Comparison of ENCODE assay signal across 17 mouse cellular contexts in the genomic region with DNA sequence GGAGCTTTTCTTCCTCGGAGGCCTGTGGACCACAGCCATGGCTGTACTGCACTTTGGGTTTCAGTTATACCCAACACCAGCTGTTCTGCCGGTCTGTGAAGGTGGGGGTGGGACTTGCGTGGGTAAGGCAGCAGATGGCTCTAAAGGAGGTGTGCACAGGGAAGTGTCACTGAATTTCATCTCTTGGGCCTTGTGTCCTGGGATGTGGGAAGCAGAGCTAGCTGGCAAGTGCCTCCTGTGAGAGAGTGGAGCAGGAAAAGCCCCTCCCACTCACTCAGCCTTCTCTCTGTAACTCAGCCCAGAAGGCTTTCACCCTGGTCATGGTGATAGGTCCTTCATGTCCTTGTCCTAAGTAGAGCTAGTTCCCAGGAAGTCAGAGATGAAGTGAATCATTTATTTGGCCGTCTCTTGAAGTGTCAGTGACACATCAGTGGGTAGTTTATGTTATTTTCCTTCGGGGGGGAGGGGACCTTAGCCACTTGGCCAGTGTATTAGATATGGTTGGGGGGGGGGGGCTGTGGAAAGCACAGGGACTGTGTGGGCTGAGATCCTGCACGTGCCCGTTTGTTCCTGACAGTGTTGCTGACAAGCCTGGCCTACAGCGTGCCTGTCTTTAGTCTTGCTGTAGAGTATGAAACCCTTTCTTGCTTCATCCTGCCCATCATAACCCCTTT. TPM values are rescaled to one million over a fixed set of nuclear protein-coding genes. Genes with fewer than 3 reads are reported as not detected.
DNase-seq lines count a peak whose midpoint lies in the region; TF ChIP-seq lines count a peak whose summit lies in the region.
"Had no signal": no experiment of that assay in that cellular context is flagged by ENCODE, and none has a peak within 500 bp of the region (broad histone marks: within the 10 kb centered on the region; RNA-seq: fewer than 3 reads in every experiment).

No protein-coding gene starts in this region.

- TF ChIP-seq CTCF in left cerebral cortex, adult 2 months (IDR thresholded peaks at IDR 0.05) = no peak

- peak; percentile 73 to 78 for DNase-seq in adrenal gland, adult (ENCODE audit: inconsistent age in 2 of 2, low spot score in 1 of 2)
- no peak for DNase-seq in adrenal gland, adult 18-20 months (ENCODE audit: low spot score in 2 of 2)
- peak; percentile 53 to 74 for DNase-seq in left cerebral cortex, adult 2 months (ENCODE audit: extremely low spot score in 1 of 2, low spot score in 2 of 2)
- no peak for DNase-seq in left cerebral cortex, postnatal 10 days (ENCODE audit: extremely low spot score in 1 of 2, low spot score in 2 of 2)
- DNase-seq in frontal cortex, adult 2 months (ENCODE audit: extremely low spot score in 1 of 2, low spot score in 1 of 2) = peak; percentile 75 to 81
- peak; percentile 32 to 46 for DNase-seq in right cerebral cortex, postnatal 10 days (ENCODE audit: low spot score in 2 of 2)
- no peak for DNase-seq in retina, postnatal 1 day
- DNase-seq in thymus, postnatal 0 days (ENCODE audit: low spot score) = no peak
- DNase-seq: cerebellum, postnatal 14 days; heart, adult 18-20 months; heart, postnatal 14 days; liver, postnatal 0 days; thymus, postnatal 4 days had no signal

- intact Hi-C loops in left cerebral cortex, adult 2 months (cut with DNase I) = loop anchor here (1.0 kb wide), 1 partner anchor 14 kb away; no protein-coding TSS in a partner anchor
- intact Hi-C loops in left cerebral cortex, postnatal 10 days (cut with DNase I) = no loop called here

- no peak overlapping the region for H3K4me3 ChIP-seq in left cerebral cortex, adult 2 months
- H3K4me3 ChIP-seq: embryonic facial prominence, embryonic 10.5 days; kidney, embryonic 15.5 days; neural tube, embryonic 13.5 days had no signal

- H3K27ac ChIP-seq in left cerebral cortex, adult 2 months = peak overlapping the region; percentile 21; the same call in 1 of the 2 replicates
- H3K27ac ChIP-seq: embryonic facial prominence, embryonic 10.5 days; hindbrain, postnatal 0 days; kidney, embryonic 15.5 days; neural tube, embryonic 13.5 days had no signal

RNA-seq across cellular contexts. Expression of a gene that starts 15.7 kb away (rescaled TPM):
- 10 to 100 TPM; 16.9 to 20.9 TPM for total RNA-seq in adrenal gland, adult 18-20 months (2021)
- total RNA-seq in left cerebral cortex, adult 2 months (2021) = 10 to 100 TPM; 20.2 to 26.5 TPM
- total RNA-seq in left cerebral cortex, postnatal 10 days (2021) = 1 to 10 TPM; 6.7 to 7.1 TPM
- polyA plus RNA-seq in frontal cortex, adult 2 months (2012; rRNA removed) = 6.0 and 6.8 TPM in 2 replicates
- polyA plus RNA-seq in thymus, postnatal 0 days (2015; fragmentation: Nextera tagmentation; extraction: Ambion mirVana) = 5.9 and 10.0 TPM in 2 replicates

RNA-seq across cellular contexts. Expression of a gene that starts 26.4 kb away (rescaled TPM):
- total RNA-seq in adrenal gland, adult 18-20 months (2021) = 10 to 100 TPM; 48.9 to 50.9 TPM
- 10 to 100 TPM; 36.4 to 39.4 TPM for total RNA-seq in left cerebral cortex, adult 2 months (2021)
- total RNA-seq in left cerebral cortex, postnatal 10 days (2021) = 10 to 100 TPM; 25.6 to 27.4 TPM
- 27.4 and 28.9 TPM in 2 replicates for polyA plus RNA-seq in frontal cortex, adult 2 months (2012; rRNA removed)
- 69.4 and 70.7 TPM in 2 replicates for polyA plus RNA-seq in thymus, postnatal 0 days (2015; fragmentation: Nextera tagmentation; extraction: Ambion mirVana)

RNA-seq across cellular contexts. Expression of a gene that starts 49.8 kb away (rescaled TPM):
- under 1 TPM; 0.26 to 0.33 TPM for total RNA-seq in adrenal gland, adult 18-20 months (2021)
- total RNA-seq in left cerebral cortex, adult 2 months (2021) = 1 to 10 TPM; 1.7 to 2.0 TPM
- total RNA-seq in left cerebral cortex, postnatal 10 days (2021) = 1 to 10 TPM; 5.6 to 6.1 TPM
- 0.78 and 0.90 TPM in 2 replicates for polyA plus RNA-seq in frontal cortex, adult 2 months (2012; rRNA removed)
- 0.26 and 0.56 TPM in 2 replicates for polyA plus RNA-seq in thymus, postnatal 0 days (2015; fragmentation: Nextera tagmentation; extraction: Ambion mirVana)

Comparison
In these comparisons a context has a peak if more than half of its experiments do, and no peak if none do; other contexts are left out.
1. DNase-seq: peak in adrenal gland, adult (2 of 2), left cerebral cortex, adult 2 months (2 of 2), frontal cortex, adult 2 months (2 of 2) and right cerebral cortex, postnatal 10 days (2 of 2); none in adrenal gland, adult 18-20 months (0 of 2), left cerebral cortex, postnatal 10 days (0 of 2), retina, postnatal 1 day (single experiment) and thymus, postnatal 0 days (single experiment).